Mouse (Mus musculus): ENCODE data around the gene Eva1c. TPM values are rescaled to one million over a fixed set of nuclear protein-coding genes. Genes with fewer than 3 reads are reported as not detected.

Gene Eva1c
- total RNA-seq (2023; ENCODE audit: inconsistent age): not detected in 4 replicates

GRCm38 (mm10) chr16:90826457-90826856 lies at the start of gene Eva1c:
Gene Eva1c, plus strand, starts transcription at chr16:90826719.

GRCm38 (mm10) chr16:90809975-90810715 lies 16.4 kb upstream of the Eva1c start, which contains the start of gene Urb1:
Gene Urb1, minus strand, starts transcription at chr16:90810413.

DNA sequence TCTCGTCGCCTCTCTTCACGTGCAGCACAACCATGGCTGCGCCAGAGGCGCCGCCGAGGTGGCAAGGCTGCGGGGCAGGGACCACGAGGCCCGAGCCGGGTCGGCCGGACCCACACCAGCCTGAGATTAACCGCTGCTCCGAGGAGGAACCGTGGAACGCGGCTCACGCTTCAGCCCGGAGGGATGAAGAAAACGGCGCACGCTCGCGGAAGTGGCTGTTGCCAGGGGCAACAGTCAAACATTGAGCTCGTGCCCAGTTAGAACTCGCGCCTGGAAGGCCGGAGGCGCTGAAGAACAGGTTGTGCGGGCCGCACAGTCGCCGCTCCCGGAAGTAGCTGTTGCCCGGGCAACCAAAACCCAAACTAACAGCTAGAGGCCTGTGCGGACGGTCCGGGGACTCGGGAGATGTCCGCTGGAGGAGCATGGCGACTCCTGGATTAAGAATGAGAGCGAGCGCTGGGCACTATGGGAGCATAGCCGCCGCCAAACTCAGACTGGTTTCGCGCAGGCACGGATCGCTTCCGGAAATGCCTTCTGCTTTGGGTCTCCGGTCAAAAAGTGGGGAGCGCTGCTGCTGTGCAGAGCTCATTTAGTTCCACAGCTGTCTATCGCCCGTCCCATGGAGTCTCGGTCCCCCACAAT lies 108.3 kb downstream of the Eva1c start, which contains the start of gene Cfap298:
TSS of gene Cfap298 (minus strand) at position 428 of the 642 bp plus-strand sequence.

Other genes with a start within 250 kb of the Eva1c start
- gene Mis18a, start 99.3 kb upstream of the Eva1c start, total RNA-seq (2023; ENCODE audit: inconsistent age): 15.5 to 23.5 TPM (median 18.9 TPM) in 4 replicates
- not detected in 4 replicates for gene Mrap, start 88.5 kb upstream of the Eva1c start, total RNA-seq (2023; ENCODE audit: inconsistent age)
- gene Urb1, start 16.3 kb upstream of the Eva1c start, total RNA-seq (2023; ENCODE audit: inconsistent age): 30.0 to 39.4 TPM (median 35.7 TPM) in 4 replicates
- 14.0 to 17.1 TPM (median 15.7 TPM) in 4 replicates for gene Cfap298, start 108.4 kb downstream of the Eva1c start, total RNA-seq (2023; ENCODE audit: inconsistent age)
- gene Synj1, start 184.6 kb downstream of the Eva1c start, total RNA-seq (2023; ENCODE audit: inconsistent age): 43.5 to 59.2 TPM (median 46.2 TPM) in 4 replicates
- 104 to 115 TPM (median 110 TPM) in 4 replicates for gene Paxbp1, start 217.8 kb downstream of the Eva1c start, total RNA-seq (2023; ENCODE audit: inconsistent age)